Mouse (Mus musculus): ENCODE measurements at regions not wholly inside any gene's neighbourhood (a gene's known extent, or its start where the extent isn't known, plus 50 kb on each side); places are given as distances from the start of the nearest gene placed in this dataset.

GRCm38 (mm10) chr15:62079155-62080109, 1156.6 kb upstream of the A1bg start:
- TF ChIP-seq GATA1 (IDR thresholded peaks at IDR 0.05; ENCODE audit: low read length): no peak

GRCm38 (mm10) chr15:62076552-62077234, 1153.9 kb upstream of the A1bg start:
- no peak for TF ChIP-seq GATA1 (IDR thresholded peaks at IDR 0.05; ENCODE audit: low read length)

GRCm38 (mm10) chr15:62074735-62075134, 1151.9 kb upstream of the A1bg start:
- no peak for TF ChIP-seq GATA1 (IDR thresholded peaks at IDR 0.05; ENCODE audit: low read length)

- no peak for TF ChIP-seq GATA1 (IDR thresholded peaks at IDR 0.05; ENCODE audit: low read length)
Measured at GRCm38 (mm10) chr15:62073595-62073994, 1150.8 kb upstream of the A1bg start.

GRCm38 (mm10) chr15:62071311-62071710, 1148.5 kb upstream of the A1bg start:
- TF ChIP-seq GATA1 (IDR thresholded peaks at IDR 0.05; ENCODE audit: low read length): no peak

- TF ChIP-seq GATA1 (IDR thresholded peaks at IDR 0.05; ENCODE audit: low read length): no peak
Measured at GRCm38 (mm10) chr15:62068422-62069160, 1145.8 kb upstream of the A1bg start.

GRCm38 (mm10) chr15:62064399-62064798, 1141.6 kb upstream of the A1bg start:
- no peak for TF ChIP-seq GATA1 (IDR thresholded peaks at IDR 0.05; ENCODE audit: low read length)

GRCm38 (mm10) chr15:62057449-62057848, 1134.6 kb upstream of the A1bg start:
- no peak for TF ChIP-seq GATA1 (IDR thresholded peaks at IDR 0.05; ENCODE audit: low read length)

- TF ChIP-seq GATA1 (IDR thresholded peaks at IDR 0.05; ENCODE audit: low read length): no peak
Measured at GRCm38 (mm10) chr15:62056889-62057288, 1134.1 kb upstream of the A1bg start.

GRCm38 (mm10) chr15:62056401-62056800, 1133.6 kb upstream of the A1bg start:
- no peak for TF ChIP-seq GATA1 (IDR thresholded peaks at IDR 0.05; ENCODE audit: low read length)

- TF ChIP-seq GATA1 (IDR thresholded peaks at IDR 0.05; ENCODE audit: low read length): no peak
Measured at GRCm38 (mm10) chr15:62055011-62055410, 1132.2 kb upstream of the A1bg start.

- TF ChIP-seq GATA1 (IDR thresholded peaks at IDR 0.05; ENCODE audit: low read length): no peak
Measured at GRCm38 (mm10) chr15:62053420-62054239, 1130.8 kb upstream of the A1bg start.

- TF ChIP-seq GATA1 (IDR thresholded peaks at IDR 0.05; ENCODE audit: low read length): no peak
Measured at GRCm38 (mm10) chr15:62049416-62049815, 1126.6 kb upstream of the A1bg start.

GRCm38 (mm10) chr15:62048981-62049380, 1126.2 kb upstream of the A1bg start:
- TF ChIP-seq GATA1 (IDR thresholded peaks at IDR 0.05; ENCODE audit: low read length): no peak

- TF ChIP-seq GATA1 (IDR thresholded peaks at IDR 0.05; ENCODE audit: low read length): no peak
Measured at GRCm38 (mm10) chr15:62046276-62046675, 1123.5 kb upstream of the A1bg start.
